Mouse (Mus musculus) liver, embryonic 14.5 days (tissue): Measurements from ENCODE around the gene Vmn2r85.
"Not testable (repeated sequence)": the region's sequence is repeated elsewhere in the genome, so short reads cannot be mapped to it uniquely, and the experiment has no call there.

Source experiments
- CTCF ChIP-seq: IDR thresholded peaks from 2 replicates; pipeline ENCODE4 v1.5.1; 2016; ENCODE audit warnings: antibody characterized with exemption, low read depth, control low read depth
- EP300 ChIP-seq: IDR thresholded peaks from 2 replicates; pipeline ENCODE4 v1.6.1; 2016; ENCODE audit warnings: antibody characterized with exemption, low read depth

DNA sequence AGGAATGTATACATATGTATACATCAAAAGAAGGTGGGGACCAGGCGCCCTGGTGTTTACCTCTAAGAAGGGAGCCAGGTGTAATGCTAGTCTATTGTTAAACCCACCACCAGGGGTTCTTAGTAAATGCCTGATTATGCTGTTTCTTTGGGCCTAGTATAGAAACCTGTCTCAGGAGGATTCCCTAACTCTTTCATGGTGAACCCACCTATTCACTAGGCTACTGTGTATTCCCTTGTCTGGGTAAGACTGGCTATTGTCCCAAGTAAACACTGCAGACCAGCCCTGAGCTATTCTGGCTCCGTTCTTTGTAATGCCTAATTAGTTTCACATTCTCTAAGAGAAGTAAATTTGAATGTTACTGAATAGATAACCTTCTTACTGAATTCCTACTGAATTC lies 9.5 kb downstream of the Vmn2r85 start:
- not testable (repeated sequence) for TF ChIP-seq CTCF, EP300
